Mouse (Mus musculus) left cerebral cortex, postnatal 4 days (tissue): ENCODE results near the gene Gpatch8. TPM values are rescaled to one million over a fixed set of nuclear protein-coding genes. Genes with fewer than 3 reads are reported as not detected.
A peak's percentile ranks its signal among the peaks of the same experiment; 100 is the strongest.

Source experiments
- DNase-seq: peaks from one replicate; pipeline ENCODE4 v3.0.0-alpha.2; 2022
- intact Hi-C: fragments of 180-260 bp; cut with DNase I; formaldehyde crosslinking; loops from one replicate; pipeline ENCODE4 v1.15.1; 2025
- total RNA-seq, 2 experiments: library from RNA; stranded (reverse); gene quantifications; 2 replicates each; pipeline ENCODE4 v1.2.3; 2021

The Gpatch8 gene
- total RNA-seq, result 10 to 100 TPM; 59.6 to 62.6 TPM

GRCm38 (mm10) chr11:102556031-102556715 lies at the start of gene Gpatch8:
Gene Gpatch8 (minus strand): TSS chr11:102556392.
- DNase-seq, result peak; percentile 98
- intact Hi-C loops, result no loop called here

DNA sequence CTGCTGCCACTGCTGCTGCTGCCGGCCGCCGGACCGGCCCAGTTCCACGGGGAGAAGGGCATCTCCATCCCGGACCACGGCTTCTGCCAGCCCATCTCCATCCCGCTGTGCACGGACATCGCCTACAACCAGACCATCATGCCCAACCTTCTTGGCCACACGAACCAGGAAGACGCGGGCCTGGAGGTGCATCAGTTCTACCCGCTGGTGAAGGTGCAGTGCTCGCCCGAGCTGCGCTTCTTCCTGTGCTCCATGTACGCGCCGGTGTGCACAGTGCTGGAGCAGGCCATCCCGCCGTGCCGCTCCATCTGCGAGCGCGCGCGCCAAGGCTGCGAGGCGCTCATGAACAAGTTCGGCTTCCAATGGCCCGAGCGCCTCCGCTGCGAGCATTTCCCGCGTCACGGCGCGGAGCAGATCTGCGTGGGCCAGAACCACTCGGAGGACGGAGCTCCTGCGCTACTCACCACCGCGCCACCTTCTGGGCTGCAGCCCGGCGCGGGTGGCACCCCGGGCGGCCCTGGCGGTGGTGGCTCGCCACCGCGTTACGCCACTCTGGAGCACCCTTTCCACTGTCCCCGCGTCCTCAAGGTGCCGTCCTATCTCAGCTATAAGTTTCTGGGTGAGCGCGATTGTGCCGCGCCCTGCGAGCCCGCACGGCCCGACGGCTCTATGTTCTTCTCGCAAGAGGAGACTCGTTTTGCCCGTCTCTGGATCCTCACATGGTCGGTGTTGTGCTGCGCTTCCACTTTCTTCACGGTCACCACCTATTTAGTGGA lies 48.8 kb upstream of the Gpatch8 start:
- peak; percentile 47 for DNase-seq
- intact Hi-C loops, result no loop called here

GRCm38 (mm10) chr11:102604010-102604584 lies 47.9 kb upstream of the Gpatch8 start, which contains the start of gene Fzd2:
Gene Fzd2 (plus strand): TSS chr11:102604396.
- intact Hi-C loops, result no loop called here
- peak; percentile 95 for DNase-seq

- DNase-seq, result peak; percentile 50
- intact Hi-C loops, result no loop called here
These were observed 47.3 kb upstream of the Gpatch8 start for GRCm38 (mm10) chr11:102603496-102603850.

DNA sequence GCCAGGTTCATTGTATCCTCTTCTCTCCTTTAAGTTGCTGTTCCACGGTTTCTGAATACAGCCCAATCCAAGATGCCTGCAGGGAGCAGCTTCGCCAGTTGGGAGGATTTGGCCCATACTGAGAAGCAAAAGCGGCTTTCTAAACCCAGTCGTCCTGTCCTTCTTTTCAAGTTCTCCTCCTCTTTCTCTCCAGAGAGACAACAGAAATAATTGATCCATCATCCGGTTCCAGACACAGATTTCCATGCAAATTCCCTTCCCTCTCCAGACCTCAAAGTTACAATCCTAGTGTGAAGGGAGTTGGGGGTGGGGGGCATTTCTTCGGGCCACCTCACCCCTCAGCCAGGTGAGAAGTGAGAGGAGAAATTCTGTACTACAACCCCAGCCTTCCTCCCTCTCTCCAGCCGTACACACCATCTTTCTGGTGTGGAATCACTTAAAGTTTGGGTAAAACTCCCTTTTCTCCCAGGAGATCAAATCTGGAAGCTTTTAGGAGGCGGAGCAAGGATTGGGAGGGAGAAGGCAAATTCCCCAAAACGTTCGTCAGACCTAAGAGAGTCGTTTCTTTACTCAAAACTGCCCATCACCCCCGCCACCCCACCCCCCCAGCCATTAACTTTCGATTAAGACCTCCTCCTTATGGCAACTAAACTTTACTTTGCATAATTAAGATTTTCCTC lies 46.8 kb upstream of the Gpatch8 start:
- intact Hi-C loops, result no loop called here

DNA sequence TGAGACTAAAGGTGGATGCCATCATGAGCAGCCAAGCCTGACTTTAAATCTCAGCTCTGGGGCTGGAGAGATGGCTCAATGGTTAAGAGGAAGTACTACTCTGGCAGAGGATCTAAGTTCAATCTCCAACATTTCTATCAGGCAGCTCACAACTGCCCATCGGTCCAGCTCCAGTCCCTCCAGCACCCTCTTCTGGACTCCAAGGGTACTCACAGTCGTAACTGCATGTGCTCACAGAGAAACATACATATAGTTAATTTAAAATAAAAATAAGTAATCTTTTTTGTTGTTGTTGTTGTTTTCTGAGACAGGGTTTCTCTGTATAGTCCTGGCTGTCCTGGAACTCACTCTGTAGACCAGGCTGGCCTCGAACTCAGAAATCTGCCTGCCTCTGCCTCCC lies 43.7 kb upstream of the Gpatch8 start:
- intact Hi-C loops, result no loop called here
- no peak for DNase-seq

More for the DNA sequence above, 46.8 kb upstream of the Gpatch8 start:
- no peak for DNase-seq

GRCm38 (mm10) chr11:102595341-102595820 lies 39.2 kb upstream of the Gpatch8 start:
- no peak for DNase-seq
- intact Hi-C loops, result no loop called here

DNA sequence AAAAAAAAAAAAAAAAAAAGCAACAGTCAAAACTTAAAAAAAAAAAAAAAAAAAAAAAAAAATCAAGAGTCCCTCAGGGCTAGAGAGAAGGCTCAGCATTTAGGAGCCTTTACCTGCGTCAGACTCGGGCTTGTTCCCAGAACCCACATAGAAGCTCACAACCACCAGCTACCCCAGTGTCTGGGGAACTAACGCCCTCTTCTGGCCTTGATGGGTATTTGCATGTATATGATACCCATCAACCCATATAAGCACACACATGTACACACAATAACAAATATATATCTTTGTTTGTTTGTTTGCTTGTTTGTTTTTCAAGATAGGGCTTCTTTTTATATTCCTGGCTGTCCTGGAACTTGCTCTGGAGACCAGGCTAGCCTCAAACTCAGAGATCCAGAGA lies 31.4 kb upstream of the Gpatch8 start:
- intact Hi-C loops, result no loop called here
- DNase-seq, result no peak

DNA sequence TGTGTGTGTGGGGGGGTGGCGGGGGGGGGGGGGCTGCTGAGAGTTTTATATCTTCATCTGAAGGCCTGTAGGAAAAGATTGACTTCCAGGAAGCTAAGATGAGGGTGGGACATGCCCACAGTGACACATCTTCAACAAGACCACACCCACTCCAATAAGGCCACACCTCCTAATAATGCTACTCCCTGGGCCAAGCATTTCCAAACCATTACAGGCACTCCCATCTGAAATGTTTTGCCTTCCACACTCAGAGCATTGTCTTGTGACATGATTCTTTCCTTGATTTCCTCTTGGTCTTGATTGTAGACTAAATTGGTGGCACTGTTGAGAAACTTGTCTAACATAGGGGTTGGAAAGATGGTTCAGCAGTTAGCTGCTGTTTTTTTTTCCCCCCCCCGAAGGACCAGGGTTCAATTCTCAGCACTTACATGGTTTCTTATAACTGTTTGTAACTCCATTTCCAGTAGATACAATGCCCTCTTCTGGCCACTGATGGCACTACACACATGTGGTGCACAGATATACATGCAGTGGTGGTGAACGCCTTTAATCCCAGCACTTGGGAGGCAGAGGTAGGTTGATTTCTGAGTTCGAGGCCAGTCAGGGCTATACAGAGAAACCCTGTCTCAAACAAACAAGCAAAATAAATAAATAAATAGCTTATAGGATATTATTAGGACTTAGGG lies 30.4 kb upstream of the Gpatch8 start:
- DNase-seq, result no peak
- intact Hi-C loops, result no loop called here

DNA sequence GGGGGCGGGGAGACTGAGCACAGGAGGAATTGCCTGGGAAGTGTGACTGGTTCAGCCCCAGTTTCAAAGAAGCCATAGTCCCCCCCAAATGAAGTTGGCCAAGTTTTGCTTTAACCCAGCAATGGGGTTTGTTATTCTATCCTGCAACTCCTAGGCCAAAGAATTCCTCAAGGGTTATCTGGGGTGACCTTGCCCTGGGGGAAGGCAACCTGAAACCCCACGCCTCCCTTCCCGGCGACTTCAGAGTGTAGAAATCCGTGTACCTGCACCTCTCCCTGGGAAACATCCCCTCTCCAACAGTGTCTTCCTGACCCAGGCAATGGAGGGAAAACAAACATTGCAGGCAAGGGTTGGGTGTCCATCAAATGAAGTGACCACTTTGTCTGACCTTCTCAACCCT lies 26.5 kb upstream of the Gpatch8 start:
- DNase-seq, result no peak
- intact Hi-C loops, result no loop called here

GRCm38 (mm10) chr11:102582016-102582610 lies 25.9 kb upstream of the Gpatch8 start:
- intact Hi-C loops, result no loop called here
- no peak for DNase-seq

DNA sequence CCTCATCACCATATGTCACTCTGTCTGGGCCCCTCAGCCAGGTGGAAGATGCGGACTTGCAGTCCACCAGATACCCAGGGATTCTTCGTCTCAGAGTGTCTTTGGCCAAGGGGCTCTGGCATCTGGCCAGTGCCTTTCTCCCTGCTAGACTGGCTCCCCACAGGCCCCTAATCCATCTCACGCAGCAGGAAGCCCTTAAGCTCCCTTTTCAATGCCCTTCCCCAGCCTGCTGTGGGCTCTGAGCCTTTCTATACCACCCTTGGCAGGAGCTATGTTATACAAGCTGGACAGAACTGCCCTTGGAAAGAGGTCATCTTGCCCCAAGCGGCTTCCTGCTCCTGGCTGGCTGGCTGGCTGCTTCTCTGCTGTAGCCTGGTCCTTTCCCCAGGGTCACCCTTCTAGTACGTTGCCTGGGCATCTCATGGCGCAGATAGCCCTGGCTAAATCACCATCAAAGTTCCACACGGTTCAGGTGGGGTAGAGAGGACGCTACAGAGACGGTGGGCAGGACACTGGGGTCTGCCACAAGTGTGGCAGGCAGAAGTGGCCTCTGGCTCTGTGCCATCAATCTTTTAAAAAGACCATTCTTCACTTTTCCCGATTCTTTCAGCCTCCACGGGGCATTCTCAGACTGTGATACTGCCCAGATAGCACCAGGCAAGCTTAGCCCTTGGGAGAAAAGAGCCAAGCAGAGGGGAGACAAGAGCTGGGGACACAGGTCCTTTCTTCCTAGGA lies 25.3 kb upstream of the Gpatch8 start:
- DNase-seq, result peak; percentile 80
- intact Hi-C loops, result no loop called here

- intact Hi-C loops, result no loop called here
- no peak for DNase-seq
These were observed 23.8 kb upstream of the Gpatch8 start for GRCm38 (mm10) chr11:102580034-102580330.

- intact Hi-C loops, result no loop called here
These were observed 23.2 kb upstream of the Gpatch8 start, which contains the start of gene Gm11627 for GRCm38 (mm10) chr11:102579165-102580033. Gene Gm11627 (minus strand): TSS chr11:102579461.

DNA sequence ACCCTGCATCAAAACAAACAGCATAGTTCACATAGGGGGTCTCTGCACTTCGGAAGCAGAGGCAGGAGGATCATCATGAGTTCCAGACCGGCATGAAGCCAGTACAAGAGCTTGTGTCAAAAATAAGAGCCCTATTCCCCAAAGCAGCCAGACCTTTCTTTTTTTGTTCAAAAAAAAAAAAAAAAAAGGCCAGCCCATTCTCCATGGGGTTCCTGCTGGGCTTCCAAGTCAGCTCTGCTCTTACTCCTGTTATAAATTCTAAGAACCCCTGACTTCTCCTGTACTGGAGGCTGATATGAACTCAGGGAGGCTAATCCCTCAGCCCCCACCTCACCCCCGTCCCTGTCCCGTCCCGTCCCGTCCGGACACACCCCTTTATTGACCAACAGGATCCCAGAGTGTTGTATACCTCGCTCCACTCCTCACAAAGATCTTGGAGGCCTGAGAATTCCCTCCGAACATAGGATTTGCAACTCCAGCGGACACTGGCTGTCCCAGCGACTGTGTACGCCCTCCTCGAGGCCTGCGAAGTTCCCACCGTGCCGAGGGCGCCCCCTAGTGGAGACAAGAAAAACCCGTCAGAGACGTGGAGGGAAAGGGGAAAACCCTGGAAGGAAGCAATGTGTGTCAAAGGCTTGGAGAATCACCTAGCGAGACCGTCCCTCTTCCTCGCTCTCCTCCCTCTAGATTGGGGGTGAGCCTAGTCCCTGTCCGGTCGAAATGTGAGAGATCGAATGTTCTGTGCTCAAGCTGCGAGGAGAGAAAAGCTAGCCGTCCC lies 22.3 kb upstream of the Gpatch8 start:
- intact Hi-C loops, result no loop called here

More at GRCm38 (mm10) chr11:102579165-102580033, 23.2 kb upstream of the Gpatch8 start, which contains the start of gene Gm11627:
- no peak for DNase-seq

GRCm38 (mm10) chr11:102576050-102576754 lies 20.0 kb upstream of the Gpatch8 start:
- intact Hi-C loops, result no loop called here
- DNase-seq, result no peak

More for the DNA sequence above, 22.3 kb upstream of the Gpatch8 start:
- DNase-seq, result peak; percentile 76

DNA sequence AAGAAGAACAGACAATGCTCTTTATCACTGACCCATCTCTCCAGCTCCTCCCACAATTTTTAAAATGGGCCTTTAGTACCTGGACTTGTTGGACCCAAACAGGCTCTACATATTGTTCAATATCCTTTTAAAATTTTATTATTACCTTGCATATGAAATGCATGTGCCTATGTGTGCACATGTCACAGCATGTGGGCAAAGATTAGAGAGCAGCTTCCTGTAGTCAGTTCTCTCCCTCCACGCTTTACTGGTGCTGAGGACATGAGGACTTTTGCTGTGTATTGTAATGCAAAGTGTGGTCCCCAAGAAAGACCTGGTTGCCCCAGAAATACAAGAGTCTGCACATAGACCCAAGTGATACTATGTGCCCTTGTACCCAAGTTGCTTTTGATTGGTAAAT lies 18.8 kb upstream of the Gpatch8 start:
- DNase-seq, result no peak
- intact Hi-C loops, result no loop called here
